Mouse (Mus musculus): ENCODE measurements around the gene Aspg. TPM values are rescaled to one million over a fixed set of nuclear protein-coding genes. Genes with fewer than 3 reads are reported as not detected.

Gene Aspg
- polyA plus RNA-seq (2012; rRNA removed): 0.05 and 0.07 TPM in 2 replicates

DNA sequence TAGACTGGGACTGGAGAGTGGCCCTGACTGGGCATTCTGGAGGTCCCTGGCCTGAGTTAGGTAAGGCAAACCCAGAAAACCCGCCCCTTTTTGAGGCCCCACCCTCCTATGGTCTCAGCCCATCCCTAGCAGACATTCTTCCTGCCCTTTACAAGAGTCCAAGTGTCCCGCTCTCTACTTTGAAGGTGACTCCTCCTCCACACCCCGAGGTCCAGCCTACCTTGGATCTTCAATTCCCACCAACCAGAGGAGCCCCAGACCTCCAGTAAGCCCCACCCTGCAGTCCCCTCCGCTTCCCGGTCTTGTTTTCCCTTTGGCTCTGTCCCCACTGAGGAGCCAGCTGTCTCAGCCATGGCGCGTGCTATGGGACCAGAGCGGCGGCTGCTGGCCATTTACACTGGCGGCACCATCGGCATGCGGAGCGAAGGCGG, at the start of gene Aspg:
Gene Aspg, plus strand, starts transcription at position 139 of the 431 bp plus-strand sequence.

DNA sequence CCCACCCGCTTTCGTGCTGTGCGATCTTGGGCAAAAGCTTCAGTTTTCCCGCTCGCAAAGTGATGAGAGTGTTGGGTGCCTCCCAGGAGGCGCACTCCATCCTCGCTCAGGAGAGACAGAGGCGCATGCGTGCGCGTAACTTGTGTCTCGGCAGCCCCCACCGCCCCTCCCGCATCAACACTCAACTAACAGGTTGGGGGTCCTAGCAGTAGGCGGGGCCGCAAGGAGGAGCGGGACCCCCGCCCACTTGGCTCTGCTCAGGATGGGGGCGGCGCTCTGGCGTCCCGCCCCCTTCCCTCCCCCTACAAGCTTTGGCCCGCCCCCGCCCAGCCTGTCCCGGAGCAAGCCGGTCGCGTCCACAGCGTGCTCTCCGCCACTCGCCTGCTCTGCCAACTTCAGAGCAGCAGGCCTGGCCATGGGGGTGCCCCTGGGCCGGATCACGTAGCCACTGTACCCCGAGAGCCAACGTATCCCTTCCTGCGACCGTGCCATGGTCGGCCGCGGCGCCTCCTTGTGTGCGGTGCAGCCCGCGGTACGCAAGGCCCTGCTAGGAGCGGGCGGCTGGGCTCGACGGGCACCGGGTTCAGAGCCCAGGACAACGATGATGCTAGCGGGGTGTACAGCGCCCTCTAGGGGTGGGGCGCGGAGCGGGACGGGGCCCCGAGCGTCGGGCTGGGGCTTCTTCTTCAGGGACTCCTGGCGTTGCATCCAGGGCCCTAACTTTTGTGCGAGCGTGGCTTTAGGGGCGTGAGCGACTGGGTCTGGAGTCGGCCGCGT, 39.6 kb downstream of the Aspg start, which contains the start of gene Kif26a:
Gene Kif26a, plus strand, starts transcription at position 334 of the 777 bp plus-strand sequence.

Other genes starting within 250 kb of the Aspg start
- 2.2 and 2.8 TPM in 2 replicates for gene Ppp1r13b, start 198.6 kb upstream of the Aspg start, polyA plus RNA-seq (2012; rRNA removed)
- gene Atp5mpl, start 139.7 kb upstream of the Aspg start, polyA plus RNA-seq (2012; rRNA removed): 173 and 206 TPM in 2 replicates
- gene Tdrd9, start 135.1 kb upstream of the Aspg start, polyA plus RNA-seq (2012; rRNA removed): 0.03 and 0.10 TPM in 2 replicates
- gene Rd3l, start 125.4 kb upstream of the Aspg start, polyA plus RNA-seq (2012; rRNA removed): not detected in 2 replicates
- gene Kif26a, start 39.5 kb downstream of the Aspg start, polyA plus RNA-seq (2012; rRNA removed): 0.21 and 0.29 TPM in 2 replicates